Mouse (Mus musculus) G1E (cell line): ENCODE measurements around the gene Adamts4.

Experiments
- CTCF ChIP-seq: IDR thresholded peaks from 2 replicates; pipeline ENCODE4 v1.5.1; 2012; ENCODE audit warnings: low read depth, low read length, inconsistent platforms, mixed read lengths
- GATA1 ChIP-seq: IDR thresholded peaks from 2 replicates; pipeline ENCODE4 v1.6.1; 2012; ENCODE audit warnings: borderline replicate concordance, low read length, inconsistent platforms, mixed read lengths
- GATA2 ChIP-seq: IDR thresholded peaks from 2 replicates; pipeline ENCODE4 v1.6.1; 2012; ENCODE audit warnings: low read depth, low read length, inconsistent platforms, borderline replicate concordance
- POLR2AphosphoS5 ChIP-seq: IDR thresholded peaks from 2 replicates; pipeline ENCODE4 v1.6.1; 2012; ENCODE audit warnings: low read depth, low read length, inconsistent platforms; ENCODE audit not compliant: insufficient replicate concordance
- TAL1 ChIP-seq: conservative IDR thresholded peaks from 2 replicates; pipeline ENCODE4 v1.6.1; 2012; ENCODE audit warnings: low read depth, low read length, inconsistent platforms, mixed read lengths

- TF ChIP-seq TAL1 (no peak), CTCF (no peak), GATA2 (no peak), POLR2AphosphoS5 (no peak), GATA1 (no peak)
Observed at GRCm38 (mm10) chr1:171223796-171224195, 26.4 kb upstream of the Adamts4 start.
